Mouse (Mus musculus) spleen, postnatal 4 days (tissue): ENCODE data around the gene Il20.

Experiments
- DNase-seq, 2 experiments: peaks; one replicate each; pipeline ENCODE4 v3.0.0; 2022; ENCODE audit warnings: low spot score in 2 of 2

The Il20 gene

GRCm38 (mm10) chr1:130911401-130912010 is at the start of gene Il20:
Il20 (minus strand) TSS chr1:130911451.
- DNase-seq: no peak

GRCm38 (mm10) chr1:130946920-130947319 is 35.7 kb upstream of the Il20 start:
- DNase-seq: no peak

GRCm38 (mm10) chr1:130941801-130942200 is 30.6 kb upstream of the Il20 start:
- no peak for DNase-seq

- no peak for DNase-seq
Observed at GRCm38 (mm10) chr1:130940065-130940687, 28.9 kb upstream of the Il20 start, which contains the start of gene Il19. Il19 (minus strand) TSS chr1:130940115.

- DNase-seq: peak in 1 of 2 experiments; percentile 46
Observed at GRCm38 (mm10) chr1:130938192-130938591, 26.9 kb upstream of the Il20 start.

GRCm38 (mm10) chr1:130937170-130937569 is 25.9 kb upstream of the Il20 start:
- no peak for DNase-seq

GRCm38 (mm10) chr1:130936351-130936750 is 25.1 kb upstream of the Il20 start:
- DNase-seq: no peak

- DNase-seq: peak in 1 of 2 experiments; percentile 37
Observed at GRCm38 (mm10) chr1:130926484-130926883, 15.2 kb upstream of the Il20 start.

GRCm38 (mm10) chr1:130918323-130918980 is 7.2 kb upstream of the Il20 start:
- DNase-seq: no peak

GRCm38 (mm10) chr1:130902505-130902904 is 8.7 kb downstream of the Il20 start:
- no peak for DNase-seq

GRCm38 (mm10) chr1:130894468-130894867 is 16.8 kb downstream of the Il20 start:
- no peak for DNase-seq

GRCm38 (mm10) chr1:130893329-130894040 is 17.8 kb downstream of the Il20 start:
- no peak for DNase-seq

- no peak for DNase-seq
Observed at GRCm38 (mm10) chr1:130892446-130892845, 18.8 kb downstream of the Il20 start.

- DNase-seq: no peak
Observed at GRCm38 (mm10) chr1:130887354-130887753, 23.9 kb downstream of the Il20 start, which contains the start of gene Il24. Il24 (minus strand) TSS chr1:130887454.

- DNase-seq: no peak
Observed at GRCm38 (mm10) chr1:130883146-130883545, 28.1 kb downstream of the Il20 start.

- no peak for DNase-seq
Observed at GRCm38 (mm10) chr1:130879927-130880326, 31.3 kb downstream of the Il20 start.

GRCm38 (mm10) chr1:130877889-130878614 is 33.2 kb downstream of the Il20 start:
- peak in 1 of 2 experiments; percentile 68 for DNase-seq

- peak in 1 of 2 experiments; percentile 28 for DNase-seq
Observed at GRCm38 (mm10) chr1:130876931-130877509, 34.2 kb downstream of the Il20 start.

- no peak for DNase-seq
Observed at GRCm38 (mm10) chr1:130875910-130876309, 35.3 kb downstream of the Il20 start.

GRCm38 (mm10) chr1:130875139-130875538 is 36.1 kb downstream of the Il20 start:
- DNase-seq: no peak

GRCm38 (mm10) chr1:130872912-130873311 is 38.3 kb downstream of the Il20 start:
- no peak for DNase-seq
